Mouse (Mus musculus) Patski (cell line): Measurements from ENCODE around the gene 1700109H08Rik. TPM values are rescaled to one million over a fixed set of nuclear protein-coding genes. Genes with fewer than 3 reads are reported as not detected.
A peak's percentile ranks its signal among the peaks of the same experiment; 100 is the strongest.

Source experiments
- ATAC-seq: fragments of 100-300 bp; one replicate; pipeline ENCODE4 v1.8.0; 2021
- CTCF ChIA-PET: fragments of 350-600 bp; sonication (Branson Sonifier 250); formaldehyde crosslinking; loops from one replicate; lab custom pipeline; 2022; ENCODE audit warnings: inconsistent platforms; lab: Charles Lee
- POLR2A ChIA-PET: fragments of 350-600 bp; sonication (Branson Sonifier 250); formaldehyde crosslinking; loops from one replicate; lab custom pipeline; 2022; ENCODE audit warnings: antibody characterized with exemption, inconsistent platforms; lab: Charles Lee
- DNase-seq: peaks from one replicate; pipeline ENCODE4 v3.0.0-alpha.2; 2011; ENCODE audit warnings: low read depth, low spot score
- H3K27me3 ChIP-seq: fragments of 371-371 bp; one replicate; pipeline ENCODE4 v1.5.1; 2021
- CTCF ChIP-seq: fragments of 100-300 bp; IDR thresholded peaks from one replicate; pipeline ENCODE4 v1.5.1; 2021
- in situ Hi-C: fragments of 300-500 bp; cut with MboI; formaldehyde crosslinking; loops from 3 replicates; pipeline ENCODE4 v1.11.1; 2018; ENCODE audit warnings: low pct_unique_long_range_greater_than_20kb, mixed read lengths
- polyA plus RNA-seq: library from polyadenylated mRNA; unstranded; gene quantifications from one replicate; pipeline ENCODE4 v1.2.3, GENCODE M21; 2021

1700109H08Rik gene
- polyA plus RNA-seq, 1 experiment from 2014 or later, result 1.2 TPM

DNA sequence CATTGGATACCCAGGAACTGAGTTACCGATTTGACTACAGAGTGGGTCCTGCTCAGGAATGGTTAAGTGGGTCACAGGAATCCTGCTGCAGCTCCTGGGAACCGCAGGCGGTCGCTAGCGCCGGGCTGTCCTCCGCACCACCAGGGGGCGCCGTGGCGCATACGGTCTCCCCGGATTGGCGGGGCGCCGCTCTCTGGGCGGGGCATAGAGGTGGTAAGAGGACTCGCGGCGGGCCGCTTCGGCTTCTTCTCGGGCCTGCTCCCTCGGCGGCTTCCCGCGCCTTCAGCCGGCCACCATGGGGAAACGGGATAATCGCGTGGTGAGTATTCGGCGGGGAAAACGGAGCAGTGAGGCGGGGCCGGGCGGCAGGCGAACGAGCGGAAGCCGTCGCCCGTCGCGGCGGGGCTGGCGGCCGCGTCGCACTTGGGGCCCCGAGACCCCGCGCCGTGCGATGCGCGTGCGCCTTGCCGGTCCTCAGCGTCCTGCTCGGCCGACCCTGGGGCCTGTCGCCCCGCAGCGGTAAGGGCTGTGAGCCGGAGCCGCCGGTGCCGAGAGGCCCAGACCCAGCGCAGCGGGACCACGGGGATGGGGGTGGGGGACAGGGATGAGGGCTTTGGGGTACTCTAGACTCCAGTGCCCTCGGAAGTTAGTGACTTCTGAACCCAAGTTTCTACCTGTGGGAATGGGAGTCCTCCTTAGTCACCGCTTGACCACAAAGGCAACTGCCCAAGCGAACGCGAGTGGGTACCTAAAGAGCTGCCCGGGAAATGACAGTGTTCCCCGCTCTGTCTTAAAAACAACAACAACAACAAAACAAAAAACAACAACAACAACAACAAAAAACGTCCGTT, 27.5 kb upstream of the 1700109H08Rik start, which contains the start of gene Fam133b:
Fam133b (plus strand) TSS at position 205 of the 851 bp plus-strand sequence.
- DNase-seq, result peak; percentile 73
- ATAC-seq, result peak; percentile 86
- no peaks in the 10 kb centered on the region for H3K27me3 ChIP-seq
- in situ Hi-C loops, result no loop called here
- POLR2A ChIA-PET, result no interaction called here
- peak; percentile 100 for TF ChIP-seq CTCF
- CTCF ChIA-PET, result interaction anchor here (0.7 to 2.1 kb wide), 3 partner anchors 13 to 32 kb away, joined by 3 to 5 read pairs (median 3); no protein-coding TSS in a partner anchor

DNA sequence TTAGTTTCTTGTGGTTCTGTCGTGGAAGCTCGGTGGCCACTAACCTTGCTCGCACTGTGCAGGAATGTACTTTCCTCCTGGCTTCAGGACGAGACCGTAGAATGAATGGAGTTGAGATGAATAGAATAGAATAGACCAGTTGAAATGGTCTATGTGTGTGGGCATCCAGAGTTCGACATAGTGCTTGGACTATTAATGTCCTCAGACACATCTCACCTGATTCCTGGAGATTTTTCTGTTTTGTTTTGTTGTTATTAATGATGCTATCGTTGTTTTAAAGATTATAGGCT, 26.9 kb upstream of the 1700109H08Rik start:
- CTCF ChIA-PET, result interaction anchor here (1.2 to 2.1 kb wide), 2 partner anchors 23 to 33 kb away, joined by 3 to 5 read pairs; no protein-coding TSS in a partner anchor
- TF ChIP-seq CTCF, result no peak
- peak; percentile 12 for DNase-seq
- in situ Hi-C loops, result no loop called here
- no peak for ATAC-seq
- no peaks in the 10 kb centered on the region for H3K27me3 ChIP-seq
- POLR2A ChIA-PET, result no interaction called here

DNA sequence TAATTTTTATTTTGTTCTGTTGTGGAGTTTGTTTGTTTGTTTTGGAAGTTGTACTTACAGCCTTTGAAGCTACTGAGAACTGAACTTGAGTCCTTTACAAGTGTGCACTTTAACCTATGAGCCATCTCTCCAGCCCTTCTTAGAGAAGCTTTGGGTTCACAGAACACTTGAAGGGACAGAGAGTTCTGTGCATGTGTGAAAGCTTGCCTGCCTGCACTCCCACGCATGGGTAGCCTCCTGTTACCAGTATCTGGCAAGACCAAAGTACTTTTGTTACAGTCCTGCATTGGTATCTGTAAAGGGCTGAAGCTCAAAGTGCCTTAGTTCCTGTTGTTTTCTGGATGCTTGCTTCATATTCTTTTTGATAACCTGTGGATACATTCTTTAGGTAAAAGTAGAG, 25.1 kb upstream of the 1700109H08Rik start:
- no peaks in the 10 kb centered on the region for H3K27me3 ChIP-seq
- ChIA-PET CTCF (no interaction called here), POLR2A (interaction anchor here (1.5 kb wide), 1 partner anchor 21 kb away, joined by 3 read pairs; no protein-coding TSS in a partner anchor)
- DNase-seq (no peak), ATAC-seq (no peak)
- TF ChIP-seq CTCF, result no peak
- in situ Hi-C loops, result no loop called here

DNA sequence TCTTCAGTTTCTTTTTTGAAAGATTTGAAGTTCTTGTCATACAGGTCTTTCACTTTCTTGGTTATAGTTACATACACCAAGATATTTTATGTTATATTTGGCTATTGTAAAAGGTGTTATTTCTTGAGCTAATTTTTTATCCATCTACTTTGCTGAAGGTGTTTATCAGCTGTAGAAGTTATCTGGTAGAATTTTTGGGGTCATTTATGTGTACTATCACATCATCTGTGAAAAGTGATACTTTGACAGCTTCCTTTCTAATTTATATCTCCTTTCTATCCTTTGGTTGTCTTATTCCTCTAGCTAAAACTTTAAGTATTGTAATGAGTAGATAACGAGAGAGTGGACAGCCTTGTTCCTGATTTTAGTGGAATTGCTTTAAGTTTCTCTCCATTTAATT, 19.9 kb upstream of the 1700109H08Rik start:
- in situ Hi-C loops, result no loop called here
- ChIA-PET POLR2A (no interaction called here), CTCF (no interaction called here)
- DNase-seq (no peak), ATAC-seq (no peak)
- no peak for TF ChIP-seq CTCF
- H3K27me3 ChIP-seq, result no peaks in the 10 kb centered on the region

DNA sequence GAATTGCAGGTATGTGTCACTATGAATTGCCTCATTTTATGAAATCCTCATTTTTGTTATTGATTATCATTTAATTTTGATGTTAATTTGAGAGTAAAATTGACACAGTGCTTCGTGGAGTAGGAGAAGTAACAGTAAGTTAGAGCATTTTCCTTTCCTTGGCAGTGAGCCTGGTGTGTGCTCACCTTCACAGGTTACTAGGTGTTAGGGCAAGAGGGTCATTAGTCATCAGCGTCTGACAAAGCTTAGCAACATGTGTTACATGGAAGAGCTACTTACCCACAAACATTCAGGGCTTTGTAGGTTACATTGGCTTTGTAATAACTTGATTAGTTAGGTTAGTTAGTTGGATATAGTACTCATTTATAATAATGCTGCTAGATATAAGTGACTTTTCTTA, 17.2 kb upstream of the 1700109H08Rik start:
- H3K27me3 ChIP-seq, result no peaks in the 10 kb centered on the region
- DNase-seq, result no peak
- no peak for TF ChIP-seq CTCF
- POLR2A ChIA-PET, result no interaction called here
- in situ Hi-C loops, result no loop called here
- CTCF ChIA-PET, result interaction anchor here (1.0 kb wide), 1 partner anchor 51 kb away, joined by 3 read pairs; no protein-coding TSS in a partner anchor
- no peak for ATAC-seq

DNA sequence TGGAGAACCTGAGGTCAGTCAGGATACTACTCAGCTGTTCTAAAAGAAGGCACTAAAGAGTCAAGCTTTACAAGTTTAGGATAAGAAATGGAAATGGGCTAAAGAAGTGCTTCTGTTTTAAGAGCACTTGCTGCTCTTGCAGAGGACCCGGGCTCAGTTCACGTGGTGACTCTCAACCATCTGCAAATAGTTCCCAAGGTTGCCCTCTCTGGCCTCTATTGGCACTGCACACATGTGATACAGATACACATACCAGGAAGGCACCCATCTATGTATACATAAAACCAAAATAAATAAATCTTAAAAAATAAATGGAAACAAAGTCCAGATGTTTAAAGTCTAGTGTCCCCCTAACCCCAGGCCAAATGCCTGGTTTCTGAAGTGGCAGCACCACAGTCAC, 3.5 kb downstream of the 1700109H08Rik start:
- POLR2A ChIA-PET, result no interaction called here
- TF ChIP-seq CTCF, result peak; percentile 21
- in situ Hi-C loops, result no loop called here

DNA sequence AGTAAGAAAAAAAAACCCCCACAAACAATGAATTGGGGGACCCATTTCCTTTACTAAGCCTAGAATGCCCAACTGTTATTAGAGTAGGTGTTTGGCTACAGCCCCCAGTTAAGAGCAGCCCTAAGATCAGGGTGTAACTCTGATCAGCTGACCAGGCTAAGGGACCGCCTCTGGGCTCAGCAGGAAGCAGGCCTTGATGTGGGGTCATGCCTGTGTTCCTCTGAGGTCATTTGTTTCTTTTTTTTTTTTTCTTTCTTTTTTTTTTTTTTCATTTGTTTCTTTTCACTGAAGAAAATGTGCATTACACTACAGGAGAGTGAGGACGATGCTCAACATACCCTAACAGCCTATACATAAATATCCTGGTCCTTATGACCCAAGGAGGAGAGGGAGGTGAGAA, 6.6 kb downstream of the 1700109H08Rik start:
- CTCF ChIA-PET, result no interaction called here
- in situ Hi-C loops, result no loop called here

More for the DNA sequence above, 3.5 kb downstream of the 1700109H08Rik start:
- no peaks in the 10 kb centered on the region for H3K27me3 ChIP-seq
- ATAC-seq (no peak), DNase-seq (no peak)
- CTCF ChIA-PET, result interaction anchor here (0.7 kb wide), 1 partner anchor 15 kb away, joined by 3 read pairs; no protein-coding TSS in a partner anchor

DNA sequence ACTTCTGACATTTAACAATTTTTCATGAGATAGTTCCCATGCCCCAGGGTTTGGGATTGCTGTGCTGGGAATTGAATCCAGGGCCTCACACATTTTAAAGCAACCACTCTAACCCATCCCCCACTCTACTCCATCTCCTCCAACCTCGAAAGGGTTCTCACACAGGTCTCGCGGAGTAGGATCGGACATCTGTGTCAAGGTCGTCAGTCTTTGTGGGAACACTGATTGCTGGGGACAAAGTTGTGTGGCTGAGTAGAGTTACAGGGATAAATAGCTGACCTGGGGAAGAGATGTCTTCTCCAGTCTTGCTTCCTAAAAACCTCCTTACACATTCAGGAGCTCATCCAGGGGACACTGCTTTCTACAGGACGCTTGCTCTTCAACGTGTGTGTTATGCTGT, 7.7 kb downstream of the 1700109H08Rik start:
- ATAC-seq, result no peak

More for the DNA sequence above, 6.6 kb downstream of the 1700109H08Rik start:
- no peak for DNase-seq
- ATAC-seq, result no peak
- POLR2A ChIA-PET, result no interaction called here
- no peaks in the 10 kb centered on the region for H3K27me3 ChIP-seq
- TF ChIP-seq CTCF, result no peak

DNA sequence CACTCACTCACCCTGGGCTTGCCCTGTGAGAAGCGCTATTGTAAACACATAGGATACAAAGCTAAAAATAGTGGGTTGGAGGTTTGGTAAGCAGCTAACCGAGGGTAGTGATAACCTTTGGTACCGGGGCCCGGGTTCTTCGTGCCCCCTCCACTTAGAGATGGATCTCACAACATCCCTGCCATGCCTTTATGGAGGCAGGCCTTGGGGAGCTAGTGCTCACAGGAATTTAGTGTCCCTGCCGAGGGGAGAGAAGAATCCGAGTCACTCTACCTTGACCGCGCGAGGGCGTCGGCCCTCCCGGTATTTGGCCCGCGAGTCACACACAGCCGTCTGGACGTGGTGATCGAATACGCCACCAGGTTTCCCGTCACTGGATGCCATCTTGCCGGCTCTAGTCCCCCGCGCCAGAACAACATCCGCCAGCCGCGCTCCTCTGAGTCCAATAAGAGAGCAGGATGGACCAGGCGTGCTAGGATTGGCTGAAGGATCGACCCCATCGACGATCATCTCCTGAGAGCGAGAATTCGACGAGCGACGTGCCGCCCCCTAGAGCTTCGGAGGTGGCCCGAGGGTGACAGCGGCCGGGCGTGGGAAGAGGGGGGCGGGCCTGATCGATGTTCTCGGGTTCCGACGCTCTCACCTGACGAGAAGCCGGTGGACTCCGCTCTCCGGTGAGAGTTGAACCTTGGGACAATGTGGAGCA, 24.5 kb downstream of the 1700109H08Rik start, which contains the start of gene Pex1:
Pex1 (plus strand) TSS at position 374 of the 706 bp plus-strand sequence.
- POLR2A ChIA-PET, result no interaction called here
- CTCF ChIA-PET, result interaction anchor here (0.6 to 2.1 kb wide), 7 partner anchors 9 to 1168 kb away, joined by 3 to 7 read pairs (median 4); no protein-coding TSS in a partner anchor
- no peak for TF ChIP-seq CTCF
- ATAC-seq, result peak; percentile 98
- in situ Hi-C loops, result no loop called here
- H3K27me3 ChIP-seq, result no peaks in the 10 kb centered on the region
- DNase-seq, result peak; percentile 88

More for the DNA sequence above, 7.7 kb downstream of the 1700109H08Rik start:
- in situ Hi-C loops, result no loop called here
- no peak for DNase-seq
- ChIA-PET CTCF (interaction anchor here (0.7 to 1.1 kb wide), 2 partner anchors 20 to 355 kb away, joined by 3 to 5 read pairs; no protein-coding TSS in a partner anchor), POLR2A (no interaction called here)
- no peak for TF ChIP-seq CTCF
- H3K27me3 ChIP-seq, result no peaks in the 10 kb centered on the region

DNA sequence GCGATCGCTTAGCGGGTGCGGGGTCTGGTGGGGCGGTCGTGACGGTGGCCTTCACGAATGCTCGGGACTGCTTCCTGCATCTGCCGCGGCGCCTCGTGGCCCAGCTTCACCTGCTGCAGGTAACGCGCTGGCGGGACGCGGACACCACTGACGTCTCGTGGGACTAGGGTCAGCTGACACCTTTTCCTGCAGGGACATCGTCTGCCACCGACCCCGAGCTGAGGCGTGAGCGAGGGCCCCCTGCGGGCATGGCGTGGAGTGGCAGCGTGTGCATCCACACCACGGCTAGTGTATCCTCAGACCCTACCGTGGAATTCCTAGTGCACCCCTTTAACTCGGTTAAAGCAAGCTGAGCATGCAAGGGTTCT, 25.0 kb downstream of the 1700109H08Rik start, which contains the start of gene Rbm48:
Rbm48 (minus strand) TSS at position 187 of the 368 bp plus-strand sequence.
- peak; percentile 91 for ATAC-seq
- H3K27me3 ChIP-seq, result no peaks in the 10 kb centered on the region
- peak; percentile 54 for DNase-seq
- in situ Hi-C loops, result no loop called here
- peak; percentile 93 for TF ChIP-seq CTCF
- CTCF ChIA-PET, result interaction anchor here (0.6 to 2.1 kb wide), 9 partner anchors 9 to 1167 kb away, joined by 3 to 7 read pairs (median 4); no protein-coding TSS in a partner anchor
- POLR2A ChIA-PET, result no interaction called here
